Mouse (Mus musculus): ENCODE measurements around the gene Olfr1250.
"Not testable (repeated sequence)": the region's sequence is repeated elsewhere in the genome, so short reads cannot be mapped to it uniquely, and the experiment has no call there.

Olfr1250 gene

DNA sequence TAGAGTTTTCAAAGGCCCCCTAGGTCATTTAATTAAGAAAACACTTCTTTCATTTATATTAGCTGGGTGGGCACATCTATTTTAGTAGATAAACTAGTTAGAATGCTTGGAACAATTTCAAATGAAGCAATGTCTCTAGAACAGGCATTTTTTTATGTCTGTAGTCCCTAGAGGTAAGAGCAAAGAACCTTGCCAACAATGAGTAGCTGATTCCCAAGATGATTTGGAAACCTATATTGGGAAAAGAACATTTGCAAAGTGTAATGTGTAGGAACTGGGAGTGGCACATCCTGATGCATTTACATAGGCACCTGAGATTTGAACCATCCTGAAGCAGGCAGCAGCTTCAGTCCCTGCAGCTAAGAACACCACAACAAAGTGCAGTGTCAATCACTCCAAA is at the start of gene Olfr1250:
Olfr1250 (minus strand) TSS at position 101 of the 400 bp plus-strand sequence.
- no peak for DNase-seq (ENCODE audit: low read depth, low spot score)

DNA sequence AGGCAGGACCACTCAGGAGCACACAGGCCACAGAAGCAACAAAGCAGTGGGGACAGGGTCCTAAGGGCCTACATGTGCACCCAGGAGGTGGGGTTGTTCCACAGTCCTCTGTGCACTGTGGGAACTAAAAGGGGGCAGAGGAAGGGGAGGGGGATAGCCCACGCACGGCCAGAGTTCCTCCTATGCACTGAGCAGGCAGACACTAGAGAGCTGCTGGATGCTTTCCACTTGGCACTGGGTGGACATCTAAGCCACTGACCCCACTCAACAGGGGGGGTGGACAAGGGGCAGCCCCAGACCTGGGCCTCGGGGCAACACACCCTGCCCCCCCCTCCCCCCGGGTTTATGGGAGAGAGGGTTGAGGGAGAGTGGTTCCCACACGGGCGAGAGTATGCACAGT is 30.7 kb upstream of the Olfr1250 start:
- DNase-seq (ENCODE audit: low read depth, low spot score): no peak

DNA sequence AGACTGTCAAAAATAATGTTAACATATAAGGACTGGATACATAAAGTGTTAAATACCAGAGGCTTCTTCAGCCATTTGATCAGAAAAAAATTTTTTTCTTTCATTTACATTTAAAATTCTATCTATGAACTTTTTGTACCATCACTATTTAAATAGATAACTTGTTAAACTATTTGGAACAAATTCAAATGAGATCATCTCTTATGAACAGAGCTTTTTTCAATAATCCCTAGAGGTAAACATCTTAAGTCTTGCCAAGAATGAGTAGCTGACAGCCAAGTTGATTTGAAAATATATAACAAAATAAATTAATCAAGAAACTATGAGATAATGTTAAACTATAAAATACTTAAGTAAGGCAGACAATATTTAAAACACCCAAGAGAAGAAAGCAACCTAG is 10.6 kb upstream of the Olfr1250 start, which contains the start of gene Olfr1251:
Olfr1251 (minus strand) TSS at position 101 of the 400 bp plus-strand sequence.
- DNase-seq (ENCODE audit: low read depth, low spot score): no peak

DNA sequence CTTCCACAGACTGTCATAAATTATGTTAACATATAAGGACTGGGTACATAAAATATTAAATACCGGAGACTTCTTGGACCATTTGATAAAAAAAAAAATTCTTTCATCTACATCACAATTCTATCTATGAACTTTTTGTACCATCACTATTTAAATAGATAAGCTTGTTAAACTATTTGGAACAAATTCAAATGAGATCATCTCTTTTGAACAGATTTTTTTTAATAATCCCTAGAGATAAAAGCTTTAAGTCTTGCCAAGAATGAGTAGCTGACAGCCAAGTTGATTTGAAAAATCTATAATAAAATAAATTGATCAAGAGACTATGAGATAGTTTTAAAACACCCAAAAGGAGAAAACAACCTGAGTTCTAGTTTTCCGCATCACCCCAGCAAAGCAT is 26.4 kb downstream of the Olfr1250 start, which contains the start of gene Olfr1249:
Olfr1249 (minus strand) TSS at position 101 of the 400 bp plus-strand sequence.
- no peak for DNase-seq (ENCODE audit: low read depth, low spot score)

DNA sequence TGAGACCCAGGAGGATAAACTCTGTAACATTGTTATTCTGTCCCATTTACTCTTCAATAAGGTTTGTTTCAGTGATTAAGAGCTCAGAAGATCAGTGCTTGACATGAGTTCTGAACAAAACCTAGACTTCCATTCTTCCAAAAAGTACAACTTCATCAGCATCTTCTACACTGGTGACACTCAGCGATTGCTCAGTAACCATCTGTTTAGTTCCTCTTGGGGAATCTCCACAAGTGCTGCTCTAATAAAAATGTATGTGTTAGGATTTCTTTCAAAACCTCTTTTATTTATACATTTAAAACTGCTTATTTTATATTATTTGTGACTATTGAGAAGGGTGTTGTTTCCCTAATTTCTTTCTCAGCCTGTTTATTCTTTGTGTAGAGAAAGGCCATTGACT is 43.1 kb downstream of the Olfr1250 start, which contains the start of gene Olfr1248:
Olfr1248 (minus strand) TSS at position 101 of the 400 bp plus-strand sequence.
- not testable (repeated sequence) for DNase-seq (ENCODE audit: low read depth, low spot score)

DNA sequence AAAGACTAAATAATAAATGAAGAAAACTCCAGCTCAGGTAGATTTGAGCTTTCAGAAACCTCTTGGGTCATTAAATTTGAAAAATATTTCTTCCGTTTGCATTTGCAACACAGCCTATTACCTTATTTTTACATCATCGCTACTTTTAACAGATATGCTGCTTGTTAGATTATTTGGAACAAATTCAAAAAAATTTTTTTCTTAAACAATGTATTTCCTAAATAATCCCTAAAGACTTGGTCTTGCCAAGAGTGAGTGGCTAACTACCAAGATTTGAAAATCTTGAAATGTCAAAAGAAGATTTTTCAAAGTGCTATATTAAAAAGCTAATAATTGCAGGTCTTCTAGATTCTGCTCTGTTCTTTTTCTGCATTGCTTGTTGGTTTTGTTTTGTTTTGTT is 47.2 kb downstream of the Olfr1250 start, which contains the start of gene Olfr1247:
Olfr1247 (minus strand) TSS at position 101 of the 400 bp plus-strand sequence.
- no peak for DNase-seq (ENCODE audit: low read depth, low spot score)

Measured in embryo, embryonic 11.5 days (tissue).